Mouse (Mus musculus): ENCODE measurements around the gene Plekhh3. TPM values are rescaled to one million over a fixed set of nuclear protein-coding genes. Genes with fewer than 3 reads are reported as not detected.
"Not testable (repeated sequence)": the region's sequence is repeated elsewhere in the genome, so short reads cannot be mapped to it uniquely, and the experiment has no call there.

Gene Plekhh3
- total RNA-seq, 1 experiment from 2014 or later = not detected

DNA sequence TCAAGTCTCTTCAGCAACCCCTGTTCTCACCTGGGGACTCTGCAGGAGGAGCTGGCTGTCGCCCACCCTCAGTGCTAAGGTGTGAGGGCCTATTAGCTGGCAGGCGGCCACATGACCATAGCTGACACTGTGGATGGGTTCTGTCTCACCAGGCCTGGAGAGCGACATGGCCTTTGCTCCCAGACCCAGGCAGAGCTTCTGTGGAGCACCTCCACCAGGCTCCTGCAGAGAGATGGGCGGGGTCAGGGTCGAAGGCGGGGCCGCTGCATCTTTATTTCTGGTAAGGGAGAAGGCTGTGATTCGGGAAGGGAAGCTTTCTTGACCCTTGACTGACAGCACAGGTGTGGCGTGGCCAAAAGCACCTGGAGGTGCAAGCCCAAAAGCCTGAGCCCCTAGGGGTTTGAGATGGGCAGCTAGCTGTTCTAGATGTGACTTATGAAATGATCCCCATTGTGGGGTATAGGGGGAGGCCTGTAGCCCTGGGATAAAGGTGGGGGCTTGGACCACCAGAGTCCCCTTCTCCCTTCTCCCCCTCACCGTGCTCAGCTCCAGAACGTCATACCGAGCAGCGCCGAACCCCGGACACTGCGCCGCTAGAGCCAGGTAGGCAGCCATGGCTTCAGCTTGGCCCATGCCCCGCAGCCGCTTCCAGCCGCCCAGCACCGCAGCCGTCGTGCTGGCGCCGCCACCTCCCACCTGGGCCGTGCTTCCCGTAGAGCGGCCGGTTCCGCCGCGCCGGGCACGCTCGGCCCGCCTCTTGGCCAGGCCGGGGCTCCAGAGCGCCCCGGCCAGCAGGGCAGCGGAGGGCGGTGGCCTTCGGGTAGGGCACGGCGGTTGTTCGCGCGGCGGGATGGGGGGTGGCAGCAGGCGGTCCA is 7.4 kb downstream of the Plekhh3 start:
- no peak for ATAC-seq (replicated peaks in 1 of 2; ENCODE audit: insufficient read depth in 1 of 2, low FRiP score in 2 of 2, low TSS enrichment in 1 of 2, low read depth in 1 of 2, poor library complexity in 2 of 2, severe bottlenecking in 2 of 2)

- no peak for ATAC-seq (replicated peaks in 1 of 2; ENCODE audit: insufficient read depth in 1 of 2, low FRiP score in 2 of 2, low TSS enrichment in 1 of 2, low read depth in 1 of 2, poor library complexity in 2 of 2, severe bottlenecking in 2 of 2)
These were observed 8.4 kb downstream of the Plekhh3 start for GRCm38 (mm10) chr11:101162772-101163171.

DNA sequence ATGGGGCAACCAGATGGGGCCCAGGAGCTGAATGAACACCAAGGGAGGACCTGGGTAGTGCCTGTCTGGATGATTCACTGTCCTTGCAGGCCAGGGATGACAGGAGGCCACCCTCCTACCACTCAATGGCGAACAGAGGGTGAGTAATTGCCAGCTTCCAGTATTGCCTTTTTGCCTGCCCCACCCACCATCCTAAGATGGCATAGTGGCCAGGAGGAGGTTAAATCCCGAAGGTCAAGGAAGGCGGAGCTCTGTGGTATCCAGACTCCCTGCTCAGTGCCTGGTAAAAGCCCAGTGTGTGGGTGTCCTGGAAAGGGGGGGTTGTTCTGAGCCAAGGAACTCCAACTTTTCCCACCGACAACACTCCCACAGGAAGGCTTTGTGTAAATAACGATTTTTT is 8.8 kb downstream of the Plekhh3 start:
- no peak for ATAC-seq (replicated peaks in 1 of 2; ENCODE audit: insufficient read depth in 1 of 2, low FRiP score in 2 of 2, low TSS enrichment in 1 of 2, low read depth in 1 of 2, poor library complexity in 2 of 2, severe bottlenecking in 2 of 2)

DNA sequence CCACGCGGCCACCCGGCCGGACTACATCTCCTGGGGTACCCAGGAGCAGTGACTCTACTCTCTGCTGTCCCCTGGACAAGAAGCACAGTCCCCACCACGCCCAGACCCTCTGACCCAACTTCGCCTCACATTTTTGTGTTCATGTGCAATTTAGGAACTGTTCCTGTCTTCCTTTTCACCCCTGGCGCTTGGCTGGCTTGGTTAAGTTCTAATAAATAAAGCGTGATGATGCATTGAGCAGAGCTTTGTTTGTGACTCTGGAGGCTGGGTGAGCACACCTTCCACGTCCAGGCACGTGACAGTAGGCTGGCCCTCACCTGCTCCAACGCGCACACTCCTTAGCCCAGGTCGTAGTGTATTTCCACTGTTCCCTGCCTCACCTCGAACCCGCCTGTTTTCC is 9.6 kb downstream of the Plekhh3 start:
- no peak for ATAC-seq (replicated peaks in 1 of 2; ENCODE audit: insufficient read depth in 1 of 2, low FRiP score in 2 of 2, low TSS enrichment in 1 of 2, low read depth in 1 of 2, poor library complexity in 2 of 2, severe bottlenecking in 2 of 2)

DNA sequence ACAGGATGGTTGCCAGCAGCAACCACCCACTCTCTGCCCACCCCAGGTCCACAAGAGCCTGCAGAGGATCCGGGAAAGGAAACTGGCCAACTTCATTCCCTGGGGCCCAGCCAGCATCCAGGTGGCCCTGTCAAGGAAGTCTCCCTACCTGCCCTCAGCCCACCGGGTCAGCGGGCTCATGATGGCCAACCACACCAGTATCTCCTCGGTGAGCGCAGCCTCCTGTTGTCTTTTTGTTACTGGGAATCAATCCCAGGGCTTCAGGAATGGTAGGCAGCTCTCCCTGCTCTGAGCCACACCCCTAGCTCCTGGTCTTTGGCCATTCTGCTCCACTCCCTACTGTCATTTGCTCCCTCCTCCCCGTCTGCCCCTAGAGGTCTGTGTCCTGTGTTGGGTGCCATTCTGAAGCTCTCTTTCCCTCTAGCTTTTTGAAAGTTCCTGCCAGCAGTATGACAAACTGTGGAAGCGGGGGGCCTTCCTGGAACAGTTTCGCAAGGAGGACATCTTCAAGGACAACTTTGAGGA is 10.1 kb downstream of the Plekhh3 start:
- not testable (repeated sequence) for ATAC-seq (replicated peaks in 1 of 2; ENCODE audit: insufficient read depth in 1 of 2, low FRiP score in 2 of 2, low TSS enrichment in 1 of 2, low read depth in 1 of 2, poor library complexity in 2 of 2, severe bottlenecking in 2 of 2)

GRCm38 (mm10) chr11:101160151-101160550 is 11.0 kb downstream of the Plekhh3 start:
- not testable (repeated sequence) for ATAC-seq (replicated peaks in 1 of 2; ENCODE audit: insufficient read depth in 1 of 2, low FRiP score in 2 of 2, low TSS enrichment in 1 of 2, low read depth in 1 of 2, poor library complexity in 2 of 2, severe bottlenecking in 2 of 2)

DNA sequence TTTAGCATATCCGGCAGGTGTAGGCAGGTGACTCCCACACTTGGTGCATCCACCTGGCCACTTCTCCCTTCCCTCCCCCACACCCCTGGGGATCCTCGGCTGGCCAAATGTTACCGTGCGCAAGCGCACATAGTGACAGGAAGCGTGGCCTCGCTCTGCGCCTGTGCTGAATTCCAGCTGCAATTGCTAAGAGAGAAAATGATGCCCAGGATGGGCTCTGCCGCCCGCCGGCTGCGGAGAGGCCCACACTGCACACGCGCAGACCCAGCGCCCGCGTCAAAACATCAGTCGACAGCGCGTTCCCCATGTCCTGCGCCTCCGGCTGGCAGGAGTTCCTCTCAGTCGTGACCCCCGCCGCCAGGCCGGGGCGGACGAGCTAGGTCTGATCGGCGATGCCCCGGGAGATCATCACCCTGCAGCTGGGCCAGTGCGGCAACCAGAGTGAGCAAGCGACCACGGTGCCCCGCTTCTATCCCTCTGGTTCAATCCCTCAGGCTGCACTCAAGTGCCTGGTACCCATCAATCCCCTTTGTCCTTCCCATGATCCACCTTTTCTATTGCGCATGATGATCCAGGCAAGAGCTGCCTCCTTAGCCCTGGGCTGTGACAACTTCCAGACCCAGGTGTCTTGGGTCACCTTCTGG is 15.3 kb downstream of the Plekhh3 start, which contains the start of gene Tubg2:
Gene Tubg2, plus strand, starts transcription at position 180 of the 644 bp plus-strand sequence.
- ATAC-seq (replicated peaks in 1 of 2; ENCODE audit: insufficient read depth in 1 of 2, low FRiP score in 2 of 2, low TSS enrichment in 1 of 2, low read depth in 1 of 2, poor library complexity in 2 of 2, severe bottlenecking in 2 of 2) = peak; percentile 37 to 42; a peak in 3 of 4 replicates

DNA sequence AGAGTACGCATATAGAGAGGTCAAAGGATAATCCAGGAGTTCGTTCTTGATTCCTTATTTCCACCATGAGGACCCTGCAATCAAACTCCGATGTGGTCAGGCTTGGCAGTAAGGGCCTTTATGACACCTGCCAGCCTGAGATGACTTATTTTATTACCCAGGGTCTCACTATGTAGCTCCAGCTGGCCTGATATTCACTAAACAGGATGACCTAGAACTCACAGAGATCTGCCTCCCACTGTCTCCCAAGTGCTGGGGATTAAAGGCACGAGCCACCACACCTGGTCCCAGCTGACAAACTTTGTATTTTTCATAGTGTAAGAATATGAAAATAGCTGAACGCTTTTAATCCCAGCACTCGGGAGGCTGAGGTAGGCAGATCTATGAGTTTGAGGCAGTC is 16.0 kb downstream of the Plekhh3 start:
- ATAC-seq (replicated peaks in 1 of 2; ENCODE audit: insufficient read depth in 1 of 2, low FRiP score in 2 of 2, low TSS enrichment in 1 of 2, low read depth in 1 of 2, poor library complexity in 2 of 2, severe bottlenecking in 2 of 2) = no peak

- no peak for ATAC-seq (replicated peaks in 1 of 2; ENCODE audit: insufficient read depth in 1 of 2, low FRiP score in 2 of 2, low TSS enrichment in 1 of 2, low read depth in 1 of 2, poor library complexity in 2 of 2, severe bottlenecking in 2 of 2)
These were observed 16.5 kb downstream of the Plekhh3 start for GRCm38 (mm10) chr11:101154648-101155047.

GRCm38 (mm10) chr11:101152825-101153224 is 18.3 kb downstream of the Plekhh3 start:
- no peak for ATAC-seq (replicated peaks in 1 of 2; ENCODE audit: insufficient read depth in 1 of 2, low FRiP score in 2 of 2, low TSS enrichment in 1 of 2, low read depth in 1 of 2, poor library complexity in 2 of 2, severe bottlenecking in 2 of 2)

DNA sequence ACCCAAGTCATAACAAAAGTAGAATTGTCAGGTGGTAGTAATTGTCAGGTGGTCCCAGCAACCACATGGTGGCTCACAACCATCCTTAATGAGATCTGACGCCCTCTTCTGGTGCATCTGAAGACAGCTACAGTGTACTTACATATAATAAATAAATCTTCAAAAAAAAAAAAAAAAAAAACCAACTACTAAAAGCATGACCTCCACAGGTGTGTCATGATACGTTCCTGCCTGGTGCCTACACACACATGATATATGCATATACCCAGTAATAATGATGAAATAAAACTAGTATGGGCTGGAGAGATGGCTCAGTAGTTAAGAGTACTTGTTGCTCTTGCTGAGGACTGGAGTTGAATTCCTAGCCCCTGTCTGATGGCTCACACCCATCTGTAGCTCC is 20.1 kb downstream of the Plekhh3 start:
- ATAC-seq (replicated peaks in 1 of 2; ENCODE audit: insufficient read depth in 1 of 2, low FRiP score in 2 of 2, low TSS enrichment in 1 of 2, low read depth in 1 of 2, poor library complexity in 2 of 2, severe bottlenecking in 2 of 2) = no peak

DNA sequence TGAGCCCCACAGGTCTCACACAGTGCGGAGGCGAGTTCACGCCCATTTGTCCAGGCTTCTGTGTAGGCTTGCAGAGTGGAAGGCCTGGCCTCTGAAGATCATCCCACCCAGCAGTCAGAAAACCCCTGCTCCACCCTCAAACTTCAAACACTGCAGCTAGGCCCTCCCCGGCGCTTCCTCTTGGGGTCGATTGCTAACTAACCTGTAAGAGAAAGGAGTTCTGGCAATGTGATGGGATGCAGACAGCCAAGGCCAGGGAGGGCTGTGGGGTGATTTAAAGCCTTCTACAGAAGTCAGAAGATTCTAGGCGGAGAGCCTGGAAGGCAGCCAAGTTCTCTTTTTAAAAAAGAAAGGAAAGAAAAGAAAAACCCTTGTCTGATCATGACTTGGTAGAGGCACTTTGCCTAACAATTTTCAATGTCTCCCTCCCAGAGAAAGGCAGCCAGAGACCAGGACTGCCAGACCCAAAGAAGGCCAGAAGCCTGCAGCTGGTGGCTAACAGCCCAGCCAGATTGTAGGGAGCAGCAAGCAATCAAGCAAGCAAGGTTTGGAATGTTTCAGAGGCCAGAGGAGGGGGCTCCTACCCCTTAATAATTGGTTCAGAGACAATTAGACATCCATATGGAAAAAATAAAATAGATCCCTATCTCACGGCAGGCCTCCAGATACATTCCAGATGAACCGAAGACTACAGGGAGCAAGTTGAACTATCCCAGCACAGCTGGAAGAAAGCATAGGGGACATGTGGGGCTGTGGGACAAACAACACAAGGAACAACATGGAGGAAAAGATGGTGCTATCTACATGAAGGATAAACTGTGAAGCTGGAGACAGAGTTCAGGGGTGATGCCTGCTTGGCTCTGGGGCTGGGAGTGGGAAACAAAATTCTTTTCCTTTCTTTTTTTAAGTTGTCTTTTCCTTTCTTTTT is 21.7 kb downstream of the Plekhh3 start:
- ATAC-seq (replicated peaks in 1 of 2; ENCODE audit: insufficient read depth in 1 of 2, low FRiP score in 2 of 2, low TSS enrichment in 1 of 2, low read depth in 1 of 2, poor library complexity in 2 of 2, severe bottlenecking in 2 of 2) = peak; percentile 27 to 36; a peak in 1 of 4 replicates

GRCm38 (mm10) chr11:101148751-101149150 is 22.4 kb downstream of the Plekhh3 start:
- no peak for ATAC-seq (replicated peaks in 1 of 2; ENCODE audit: insufficient read depth in 1 of 2, low FRiP score in 2 of 2, low TSS enrichment in 1 of 2, low read depth in 1 of 2, poor library complexity in 2 of 2, severe bottlenecking in 2 of 2)

DNA sequence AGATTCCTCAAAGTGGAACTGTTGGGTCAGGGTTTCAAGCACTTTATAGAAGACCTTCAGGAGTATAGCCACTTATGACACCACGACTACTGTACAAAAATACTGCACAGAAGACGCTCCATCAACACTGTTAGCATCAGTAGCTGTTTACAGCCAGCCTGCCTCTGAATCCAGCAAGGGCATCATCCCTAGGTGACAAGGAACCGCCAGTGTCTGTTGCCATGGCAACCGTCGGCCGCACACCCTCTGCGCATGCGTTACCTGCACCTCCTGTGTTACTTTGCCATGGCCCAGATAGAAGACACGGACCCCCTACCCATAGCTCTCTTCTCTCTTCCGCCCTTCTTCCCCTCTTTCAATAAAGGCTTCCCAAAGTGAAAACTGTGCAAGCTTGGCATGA is 24.8 kb downstream of the Plekhh3 start:
- ATAC-seq (replicated peaks in 1 of 2; ENCODE audit: insufficient read depth in 1 of 2, low FRiP score in 2 of 2, low TSS enrichment in 1 of 2, low read depth in 1 of 2, poor library complexity in 2 of 2, severe bottlenecking in 2 of 2) = no peak

GRCm38 (mm10) chr11:101143338-101144225 is 27.6 kb downstream of the Plekhh3 start:
- ATAC-seq (replicated peaks in 1 of 2; ENCODE audit: insufficient read depth in 1 of 2, low FRiP score in 2 of 2, low TSS enrichment in 1 of 2, low read depth in 1 of 2, poor library complexity in 2 of 2, severe bottlenecking in 2 of 2) = peak; percentile 77 to 80

GRCm38 (mm10) chr11:101142215-101142967 is 28.8 kb downstream of the Plekhh3 start:
- no peak for ATAC-seq (replicated peaks in 1 of 2; ENCODE audit: insufficient read depth in 1 of 2, low FRiP score in 2 of 2, low TSS enrichment in 1 of 2, low read depth in 1 of 2, poor library complexity in 2 of 2, severe bottlenecking in 2 of 2)
